Mouse (Mus musculus) limb, embryonic 13.5 days (tissue): Measurements from ENCODE around the gene Gm21976. TPM values are rescaled to one million over a fixed set of nuclear protein-coding genes. Genes with fewer than 3 reads are reported as not detected.

Experiments used
- ATAC-seq: fragments of 200-750 bp; cut with Nextera tagmentation; 2 replicates; pipeline ENCODE4 v1.8.0; 2017; ENCODE audit warnings: low read depth, moderate number of reproducible peaks, moderate TSS enrichment; ENCODE audit not compliant: low FRiP score
- H3K27ac ChIP-seq: fragments of 300-500 bp; sonication (generic); 2 replicates; pipeline ENCODE4 v1.5.1; 2015; ENCODE audit warnings: inconsistent platforms, mild to moderate bottlenecking, moderate library complexity
- H3K27me3 ChIP-seq: fragments of 300-500 bp; sonication (generic); 2 replicates; pipeline ENCODE4 v1.6.1; 2015; ENCODE audit warnings: mild to moderate bottlenecking, inconsistent platforms
- H3K36me3 ChIP-seq: fragments of 300-500 bp; sonication (generic); 2 replicates; pipeline ENCODE4 v1.6.1; 2015; ENCODE audit warnings: inconsistent platforms, mild to moderate bottlenecking, moderate library complexity
- H3K4me1 ChIP-seq: fragments of 300-500 bp; sonication (generic); 2 replicates; pipeline ENCODE4 v1.6.1; 2015; ENCODE audit warnings: inconsistent platforms
- H3K4me2 ChIP-seq: fragments of 300-500 bp; sonication (generic); replicated peaks from 2 replicates; pipeline ENCODE4 v1.6.1; 2015; ENCODE audit warnings: inconsistent platforms, mild to moderate bottlenecking, moderate library complexity
- H3K4me3 ChIP-seq: fragments of 300-500 bp; sonication (generic); 2 replicates; pipeline ENCODE4 v1.5.1; 2015; ENCODE audit warnings: moderate library complexity, mild to moderate bottlenecking, inconsistent platforms
- H3K9ac ChIP-seq: fragments of 300-500 bp; sonication (generic); 2 replicates; pipeline ENCODE4 v1.6.1; 2015; ENCODE audit warnings: mild to moderate bottlenecking, inconsistent platforms
- H3K9me3 ChIP-seq: fragments of 300-500 bp; sonication (generic); 2 replicates; pipeline ENCODE4 v1.6.1; 2016; ENCODE audit warnings: inconsistent platforms
- WGBS: fragments of 180-500 bp; shearing (Covaris S2); methylation state at CpG from one replicate; pipeline ENCODE4 v1.1.7; 2015; 5-methylcytosine and 5-hydroxymethylcytosine counted together
- polyA plus RNA-seq: library from polyadenylated mRNA; unstranded; fragments of >200 nt; fragmentation: Nextera tagmentation; extraction: Ambion mirVana; gene quantifications from 2 replicates; pipeline ENCODE4 v1.2.1, GENCODE M21; 2015

The Gm21976 gene
- polyA plus RNA-seq, 1 experiment from 2014 or later, result not detected

DNA sequence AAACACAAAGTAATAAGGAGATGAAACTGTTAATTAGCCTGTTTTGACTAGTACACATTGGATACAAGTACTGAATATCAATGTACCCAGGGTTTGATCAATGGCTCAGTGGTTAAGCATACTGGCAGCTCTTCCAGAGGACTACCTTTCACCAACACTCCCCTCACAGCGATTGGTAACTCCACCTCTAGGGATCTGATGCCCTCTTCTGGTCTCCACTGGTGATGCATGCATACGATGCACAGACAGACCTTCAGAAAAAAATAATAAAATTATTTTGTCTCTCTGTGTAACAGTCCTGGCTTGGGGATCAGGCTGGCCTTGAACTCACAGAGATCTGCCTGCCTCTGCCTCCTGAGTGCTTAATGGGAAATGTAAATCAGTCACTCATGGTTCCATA lies 52.4 kb downstream of the Gm21976 start:
- WGBS, result 53% methylated on average over 2 of the region's 2 CpGs
- no peak overlapping the region for H3K27ac ChIP-seq
- H3K4me3 ChIP-seq, result no peak overlapping the region

DNA sequence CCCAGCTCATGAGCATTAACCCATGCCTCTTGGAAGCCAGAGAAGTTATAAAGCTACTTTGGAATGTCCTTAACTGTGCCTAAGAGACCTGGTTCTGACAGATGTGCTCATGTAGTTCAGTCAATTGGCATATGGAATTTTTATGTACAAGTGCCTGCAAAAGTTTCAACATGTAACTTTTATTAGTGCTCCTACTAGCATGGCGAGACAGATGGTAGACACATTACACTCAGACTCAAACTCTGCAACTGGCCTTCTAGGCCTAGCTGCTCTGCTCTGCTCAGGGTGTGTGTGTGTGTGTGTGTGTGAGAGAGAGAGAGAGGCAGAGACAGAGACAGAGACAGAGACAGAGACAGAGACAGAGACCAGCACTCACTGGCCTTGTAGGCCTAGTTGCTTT lies 56.5 kb downstream of the Gm21976 start:
- peak; percentile 85 for ATAC-seq
- H3K4me3 ChIP-seq, result no peak overlapping the region
- no peak overlapping the region for H3K27ac ChIP-seq
- peak overlapping the region; percentile 21; the same call in 1 of the 2 replicates for H3K4me2 ChIP-seq
- peaks cover 19% of the 10 kb centered on the region for H3K27me3 ChIP-seq
- no peak overlapping the region for H3K9ac ChIP-seq
- 41% methylated on average over 1 of the region's 1 CpGs for WGBS
- no peaks in the 10 kb centered on the region for H3K9me3 ChIP-seq
- no peaks in the 10 kb centered on the region for H3K36me3 ChIP-seq
- H3K4me1 ChIP-seq, result peaks cover 15% of the 10 kb centered on the region

More for the DNA sequence above, 52.4 kb downstream of the Gm21976 start:
- Histone ChIP-seq H3K4me2 (no peak overlapping the region), H3K4me1 (peaks cover 15% of the 10 kb centered on the region), H3K36me3 (no peaks in the 10 kb centered on the region), H3K9ac (no peak overlapping the region), H3K9me3 (no peaks in the 10 kb centered on the region), H3K27me3 (peaks cover 4% of the 10 kb centered on the region)
- ATAC-seq, result no peak

DNA sequence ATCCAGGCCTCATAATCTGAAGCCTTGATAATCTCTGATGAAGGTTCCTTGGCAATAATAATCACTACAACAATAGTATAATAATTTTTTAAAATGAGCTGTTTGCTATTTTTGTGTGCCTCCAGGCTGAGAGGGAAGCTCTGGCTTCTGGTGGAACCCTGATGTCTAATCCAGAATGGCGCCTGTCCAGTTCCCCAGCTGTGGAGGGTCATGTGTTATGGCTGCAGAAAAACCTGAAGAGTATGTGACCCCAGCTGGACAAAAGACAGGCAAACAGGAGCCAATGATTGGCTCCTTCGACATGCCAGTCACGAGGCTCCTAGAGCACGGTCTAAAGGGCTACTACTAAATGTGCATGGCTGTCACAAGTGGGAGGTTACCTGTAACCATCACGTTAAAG lies 60.8 kb downstream of the Gm21976 start:
- Histone ChIP-seq H3K4me1 (peaks cover 13% of the 10 kb centered on the region), H3K4me3 (no peak overlapping the region), H3K27ac (no peak overlapping the region), H3K9ac (no peak overlapping the region), H3K36me3 (no peaks in the 10 kb centered on the region), H3K27me3 (peaks cover 39% of the 10 kb centered on the region), H3K4me2 (no peak overlapping the region), H3K9me3 (no peaks in the 10 kb centered on the region)
- no peak for ATAC-seq
- 81% methylated on average over 5 of the region's 5 CpGs for whole genome bisulfite sequencing

DNA sequence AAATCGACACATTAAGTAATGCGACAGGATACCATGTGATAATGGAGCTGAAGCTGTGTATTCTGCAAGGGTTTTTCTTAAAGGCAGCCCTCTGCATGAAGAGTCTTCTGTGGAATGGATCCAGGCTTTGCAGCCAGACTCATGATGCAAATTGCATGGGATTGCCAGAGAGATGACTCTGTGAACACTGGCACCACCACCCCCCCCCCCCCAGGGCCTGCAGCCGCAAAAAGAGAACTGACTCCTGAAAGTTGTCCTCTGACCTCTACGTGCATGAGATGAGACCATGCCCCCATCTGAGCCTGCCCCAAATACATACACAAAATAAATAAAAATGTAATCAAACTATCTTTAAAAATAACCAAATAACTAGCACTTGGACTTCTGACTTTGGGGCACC lies 69.8 kb downstream of the Gm21976 start:
- Histone ChIP-seq H3K4me3 (no peak overlapping the region), H3K9me3 (no peaks in the 10 kb centered on the region), H3K27ac (no peak overlapping the region), H3K27me3 (peaks cover 80% of the 10 kb centered on the region), H3K36me3 (no peaks in the 10 kb centered on the region), H3K4me1 (peaks cover 4% of the 10 kb centered on the region), H3K4me2 (no peak overlapping the region), H3K9ac (no peak overlapping the region)
- ATAC-seq, result no peak
- 80% methylated on average over 4 of the region's 4 CpGs for WGBS

DNA sequence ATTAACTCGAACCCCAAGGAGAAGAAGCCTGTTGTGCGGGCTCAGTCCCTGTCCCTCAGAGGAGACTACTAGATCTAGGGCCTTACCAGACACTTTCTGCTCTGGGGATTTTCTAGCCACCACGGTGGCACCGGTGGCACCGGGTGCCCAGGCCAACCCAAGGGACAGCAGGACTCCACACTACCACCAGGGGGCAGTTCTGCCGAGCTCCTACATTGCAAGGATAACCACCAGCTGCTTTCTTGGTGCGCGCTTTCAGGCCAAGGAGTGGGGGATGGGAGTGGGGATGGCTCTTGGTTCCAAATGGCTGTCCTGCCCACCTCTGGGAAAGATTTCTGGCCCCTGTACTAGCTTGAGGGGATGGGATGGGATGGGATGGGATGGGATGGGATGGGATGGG lies 71.8 kb downstream of the Gm21976 start:
- 5% methylated on average over 8 of the region's 8 CpGs for WGBS
- Histone ChIP-seq H3K4me1 (peaks cover 18% of the 10 kb centered on the region), H3K9me3 (no peaks in the 10 kb centered on the region), H3K9ac (no peak overlapping the region), H3K27me3 (peaks cover 87% of the 10 kb centered on the region), H3K4me2 (no peak overlapping the region), H3K36me3 (no peaks in the 10 kb centered on the region), H3K4me3 (no peak overlapping the region), H3K27ac (no peak overlapping the region)
- ATAC-seq, result no peak

DNA sequence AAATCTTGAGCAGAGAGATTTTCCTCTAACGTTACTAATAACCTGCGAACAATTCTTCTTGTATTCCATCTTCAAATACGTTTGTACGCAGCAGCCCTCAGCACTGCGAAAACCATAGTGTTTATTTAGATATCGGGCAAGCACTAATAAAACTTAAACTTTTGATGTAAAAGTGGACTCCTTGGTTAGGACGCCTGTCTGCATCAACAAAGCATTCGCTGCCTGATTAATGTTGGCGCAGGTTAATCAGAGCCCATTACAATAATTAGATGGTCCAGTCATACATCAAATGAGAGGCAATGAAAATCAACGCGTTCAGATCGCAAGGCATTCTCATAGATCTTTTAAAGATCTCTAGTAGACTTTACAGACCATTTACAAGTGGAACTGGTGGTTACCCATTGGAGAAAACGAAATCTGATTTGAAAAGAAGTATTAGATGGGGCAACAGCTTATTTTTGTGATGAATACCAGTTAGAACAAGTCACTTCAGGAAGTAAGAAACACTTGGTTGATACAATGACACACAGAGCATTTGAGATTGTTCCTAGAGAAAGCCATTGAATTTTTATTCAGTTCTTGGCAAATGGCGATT lies 72.8 kb downstream of the Gm21976 start:
- Histone ChIP-seq H3K4me3 (no peak overlapping the region), H3K27ac (no peak overlapping the region), H3K9ac (no peak overlapping the region), H3K4me1 (peaks cover 18% of the 10 kb centered on the region), H3K27me3 (peaks cover 83% of the 10 kb centered on the region), H3K4me2 (no peak overlapping the region), H3K9me3 (no peaks in the 10 kb centered on the region), H3K36me3 (no peaks in the 10 kb centered on the region)
- WGBS, result 8% methylated on average over 14 of the region's 14 CpGs
- no peak for ATAC-seq

DNA sequence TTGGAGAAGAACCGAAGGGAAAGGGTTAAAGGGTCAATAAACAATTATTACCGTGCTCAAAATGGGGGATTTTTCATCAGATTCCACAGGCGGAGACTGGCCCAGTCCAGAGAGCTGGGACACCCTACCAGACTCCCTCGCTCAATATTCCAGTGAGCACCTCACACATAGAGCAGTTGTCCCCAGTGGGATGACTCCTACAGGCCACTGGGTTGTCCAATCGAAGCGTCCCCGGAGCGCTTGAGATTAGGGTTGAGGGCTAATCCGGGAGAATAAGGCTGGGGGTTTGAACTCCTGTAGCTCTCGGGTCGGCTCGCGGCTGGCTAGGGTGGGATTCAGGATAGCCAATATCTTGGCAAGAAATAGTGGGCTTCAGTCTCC lies 74.0 kb downstream of the Gm21976 start:
- no peak overlapping the region for H3K9ac ChIP-seq
- WGBS, result under 1% methylated on average over 13 of the region's 13 CpGs

DNA sequence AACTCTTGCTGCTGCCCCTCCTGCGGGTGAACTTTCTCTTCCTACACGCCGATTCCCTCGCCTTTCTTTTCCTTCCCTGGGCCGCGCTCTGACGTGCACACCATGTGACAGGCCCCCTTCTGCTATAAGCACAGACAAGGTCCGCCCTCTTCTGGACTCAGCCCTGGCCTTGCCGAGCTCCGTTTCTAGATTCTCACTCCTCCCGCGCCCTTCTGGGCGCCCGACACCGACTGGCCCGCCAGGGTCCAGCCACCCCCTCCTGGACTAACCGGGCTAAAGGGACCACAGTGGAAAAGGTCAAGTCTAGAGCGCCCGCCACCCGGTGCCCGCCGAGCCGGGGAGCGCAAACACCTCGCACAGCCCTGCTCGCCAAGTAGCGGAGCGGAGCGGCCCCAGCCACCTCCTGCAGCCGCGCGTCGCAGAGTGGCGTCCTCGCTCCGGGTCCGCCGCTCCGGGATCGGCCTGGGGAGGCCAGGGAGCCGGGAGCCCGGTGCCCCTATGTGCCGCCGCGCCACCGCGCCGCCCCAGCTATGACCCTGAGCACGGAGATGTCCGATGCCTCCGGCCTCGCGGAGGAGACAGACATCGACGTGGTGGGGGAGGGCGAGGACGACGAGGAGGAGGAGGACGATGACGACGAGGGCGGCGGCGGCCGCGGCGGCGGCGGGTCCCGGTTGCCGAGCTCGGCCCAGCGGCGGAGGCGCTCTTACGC lies 74.6 kb downstream of the Gm21976 start, which contains the start of gene Foxd1:
TSS of gene Foxd1 (plus strand) at position 153 of the 712 bp plus-strand sequence.
- H3K36me3 ChIP-seq, result no peaks in the 10 kb centered on the region
- H3K9me3 ChIP-seq, result no peaks in the 10 kb centered on the region
- H3K4me1 ChIP-seq, result peaks cover 18% of the 10 kb centered on the region
- H3K27me3 ChIP-seq, result peaks cover 86% of the 10 kb centered on the region
- WGBS, result under 1% methylated on average over 65 of the region's 76 CpGs
- peak within 1 kb of the TSS; percentile 54 for H3K9ac ChIP-seq
- peak; percentile 91 for ATAC-seq
- H3K4me3 ChIP-seq, result peak within 1 kb of the TSS; percentile 51
- no peak within 1 kb of the TSS for H3K27ac ChIP-seq
- H3K4me2 ChIP-seq, result peak within 1 kb of the TSS; percentile 75

More for the DNA sequence above, 74.0 kb downstream of the Gm21976 start:
- no peaks in the 10 kb centered on the region for H3K9me3 ChIP-seq
- H3K4me2 ChIP-seq, result peak overlapping the region; percentile 75
- H3K4me1 ChIP-seq, result peaks cover 18% of the 10 kb centered on the region
- no peak overlapping the region for H3K27ac ChIP-seq
- H3K4me3 ChIP-seq, result peak overlapping the region; percentile 51
- no peaks in the 10 kb centered on the region for H3K36me3 ChIP-seq
- ATAC-seq, result peak; percentile 26; the same call in 1 of the 2 replicates
- peaks cover 86% of the 10 kb centered on the region for H3K27me3 ChIP-seq

DNA sequence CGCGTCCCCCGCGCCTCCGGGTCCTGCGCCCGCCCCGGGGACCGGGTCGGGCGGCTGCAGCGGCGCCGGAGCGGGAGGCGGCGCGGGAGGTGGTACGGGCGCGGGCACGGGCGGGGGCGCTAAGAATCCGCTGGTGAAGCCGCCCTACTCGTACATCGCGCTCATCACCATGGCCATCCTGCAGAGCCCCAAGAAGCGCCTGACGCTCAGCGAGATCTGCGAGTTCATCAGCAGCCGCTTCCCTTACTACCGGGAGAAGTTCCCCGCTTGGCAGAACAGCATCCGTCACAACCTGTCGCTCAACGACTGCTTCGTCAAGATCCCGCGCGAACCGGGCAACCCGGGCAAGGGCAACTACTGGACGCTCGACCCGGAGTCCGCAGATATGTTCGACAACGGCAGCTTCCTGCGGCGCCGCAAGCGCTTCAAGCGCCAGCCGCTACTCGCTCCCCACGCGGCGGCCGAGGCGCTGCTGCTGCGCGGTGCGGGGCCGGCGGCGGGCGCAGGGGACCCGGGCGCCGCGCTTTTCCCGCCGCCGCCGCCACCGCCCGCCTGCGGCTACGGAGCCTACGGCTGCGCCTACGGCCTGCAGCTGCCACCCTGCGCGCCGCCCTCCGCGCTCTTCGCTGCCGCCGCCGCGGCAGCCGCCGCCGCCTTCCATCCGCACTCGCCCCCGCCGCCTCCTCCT lies 75.3 kb downstream of the Gm21976 start:
- peaks cover 86% of the 10 kb centered on the region for H3K27me3 ChIP-seq
- H3K4me1 ChIP-seq, result peaks cover 18% of the 10 kb centered on the region
- under 1% methylated on average over 84 of the region's 102 CpGs for WGBS
- H3K4me3 ChIP-seq, result peak overlapping the region; percentile 51
- no peaks in the 10 kb centered on the region for H3K36me3 ChIP-seq
- no peak overlapping the region for H3K27ac ChIP-seq
- no peak; the same call in 1 of the 2 replicates for ATAC-seq
- peak overlapping the region; percentile 54 for H3K9ac ChIP-seq
- peak overlapping the region; percentile 75 for H3K4me2 ChIP-seq
- no peaks in the 10 kb centered on the region for H3K9me3 ChIP-seq

DNA sequence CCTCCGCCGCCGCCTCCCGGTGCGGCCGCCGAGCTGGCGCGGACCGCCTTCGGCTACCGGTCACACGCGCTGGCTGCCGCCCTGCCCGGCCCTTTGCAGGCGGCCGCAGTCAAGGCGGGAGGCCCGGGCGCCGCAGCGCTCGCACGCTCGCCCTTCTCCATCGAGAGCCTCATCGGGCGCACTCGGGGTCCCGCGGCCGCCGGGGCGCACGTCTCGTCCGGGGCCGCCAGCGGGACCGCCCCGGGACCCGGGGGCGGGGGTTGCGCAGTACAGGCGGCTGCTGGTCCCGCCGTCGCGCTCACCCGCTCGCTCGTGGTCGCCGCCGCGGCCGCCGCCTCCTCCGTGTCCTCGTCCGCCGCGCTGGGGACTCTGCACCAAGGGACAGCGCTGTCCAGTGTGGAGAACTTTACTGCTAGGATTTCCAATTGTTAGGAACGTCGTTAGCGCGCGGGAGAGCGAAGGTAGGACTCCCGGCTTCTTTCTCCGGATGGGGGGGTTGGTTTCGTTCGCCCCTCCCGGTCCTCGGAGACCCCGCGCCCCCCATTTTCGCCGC lies 75.9 kb downstream of the Gm21976 start:
- Histone ChIP-seq H3K4me2 (peak overlapping the region; percentile 75), H3K9me3 (no peaks in the 10 kb centered on the region), H3K27me3 (peaks cover 86% of the 10 kb centered on the region), H3K4me3 (peak overlapping the region; percentile 51), H3K27ac (no peak overlapping the region), H3K36me3 (no peaks in the 10 kb centered on the region), H3K4me1 (peaks cover 18% of the 10 kb centered on the region), H3K9ac (peak overlapping the region; percentile 54)
- WGBS, result under 1% methylated on average over 69 of the region's 81 CpGs
- no peak for ATAC-seq

DNA sequence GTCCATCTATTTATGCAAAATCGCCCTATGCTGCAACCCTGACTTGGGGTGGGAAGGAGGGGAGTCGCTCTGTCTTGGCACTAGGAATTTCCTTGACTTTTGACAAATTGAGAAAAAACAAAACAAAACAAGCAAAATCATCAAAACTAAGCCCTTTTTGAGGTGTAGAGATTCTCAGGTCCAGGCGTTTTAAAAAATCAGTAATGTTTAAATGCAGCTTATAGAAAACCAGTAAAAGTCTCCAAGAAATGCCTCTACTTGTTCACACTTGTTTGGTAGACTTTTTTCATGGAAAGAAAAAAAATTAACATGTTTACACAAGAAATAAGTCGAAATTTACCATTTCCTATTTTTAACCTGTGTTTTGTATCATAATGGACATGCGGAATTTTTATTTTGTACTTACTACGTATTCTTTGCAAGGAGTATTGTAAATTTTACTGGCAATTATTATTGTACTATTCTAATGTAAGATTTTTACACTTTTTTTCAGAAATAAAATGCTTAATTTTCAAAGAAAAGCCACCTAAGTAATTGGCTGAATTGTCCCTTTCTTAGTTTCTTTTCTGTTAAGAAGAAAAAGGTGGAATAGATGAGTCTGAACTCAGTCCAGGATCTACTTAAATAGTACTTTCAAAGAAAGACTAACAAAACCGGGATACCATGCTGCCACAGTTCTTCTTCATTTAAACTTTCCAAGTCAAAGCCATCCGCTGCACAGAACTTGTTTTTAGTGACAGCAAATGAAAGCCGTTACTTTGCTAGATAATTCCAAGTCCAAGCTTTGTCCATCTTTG lies 76.7 kb downstream of the Gm21976 start:
- H3K27ac ChIP-seq, result no peak overlapping the region
- H3K9ac ChIP-seq, result no peak overlapping the region
- peaks cover 18% of the 10 kb centered on the region for H3K4me1 ChIP-seq
- WGBS, result 5% methylated on average over 9 of the region's 9 CpGs
- peaks cover 86% of the 10 kb centered on the region for H3K27me3 ChIP-seq
- peak overlapping the region; percentile 75 for H3K4me2 ChIP-seq
- ATAC-seq, result no peak
- peak overlapping the region; percentile 51 for H3K4me3 ChIP-seq
- H3K36me3 ChIP-seq, result no peaks in the 10 kb centered on the region
- H3K9me3 ChIP-seq, result no peaks in the 10 kb centered on the region
